8 mouse cellular contexts compared by ENCODE assay signal in the genomic region with DNA sequence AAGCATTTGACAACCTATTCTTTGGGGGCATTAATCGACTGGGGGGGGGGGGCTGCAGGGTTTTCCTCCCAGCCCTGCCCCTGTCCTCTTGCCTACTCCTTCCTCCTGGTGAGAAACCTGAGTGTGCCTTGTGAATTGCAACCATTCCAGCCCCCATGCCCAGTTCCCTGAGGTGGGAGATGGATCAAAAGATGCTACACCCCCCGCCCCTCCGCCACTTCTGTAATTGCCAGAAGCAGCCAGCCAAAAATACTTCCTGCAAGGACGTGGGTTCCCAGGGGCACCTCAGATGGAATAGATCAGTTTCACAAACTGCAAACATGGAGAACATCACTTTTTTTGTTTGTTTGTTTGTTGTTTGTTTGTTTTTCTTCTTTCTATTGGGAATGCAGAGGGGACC.
A peak's percentile ranks its signal among the peaks of the same experiment; 100 is the strongest.
DNase-seq lines count a peak whose midpoint lies in the region; ATAC-seq lines count a peak whose summit lies in the region.

No protein-coding gene starts in this region.

- H3K27me3 ChIP-seq in kidney, embryonic 14.5 days (ENCODE audit: control insufficient read depth, insufficient read depth, low read length), result no peaks in the 10 kb centered on the region
- H3K27me3 ChIP-seq in embryonic facial prominence, embryonic 15.5 days, result no peaks in the 10 kb centered on the region
- H3K27me3 ChIP-seq in hindbrain, embryonic 16.5 days (replicated peaks; ENCODE audit: control insufficient read depth, insufficient read depth, low read length), result no peaks in the 10 kb centered on the region
- H3K27me3 ChIP-seq in neural tube, embryonic 12.5 days (replicated peaks), result no peaks in the 10 kb centered on the region

- peak overlapping the region; percentile 20 for H3K4me3 ChIP-seq in kidney, embryonic 14.5 days (ENCODE audit: low read length)
- H3K4me3 ChIP-seq in embryonic facial prominence, embryonic 15.5 days (replicated peaks), result peak overlapping the region; percentile 41
- peak overlapping the region; percentile 31 for H3K4me3 ChIP-seq in hindbrain, embryonic 16.5 days (ENCODE audit: low read length)
- H3K4me3 ChIP-seq in neural tube, embryonic 12.5 days, result no peak overlapping the region

- 0 out of 2 replicates have a peak, but pooled peaks have one; percentile 41 for ATAC-seq in kidney, embryonic 14.5 days (ENCODE audit: low FRiP score, low TSS enrichment)
- no peak for ATAC-seq in embryonic facial prominence, embryonic 15.5 days (ENCODE audit: insufficient number of reproducible peaks, low FRiP score, low TSS enrichment, low read depth)
- ATAC-seq in hindbrain, embryonic 16.5 days, result 0 out of 2 replicates have a peak, but pooled peaks have one; percentile 6
- no peak for ATAC-seq in neural tube, embryonic 12.5 days (ENCODE audit: low FRiP score, low read depth)

- no peak for DNase-seq in kidney, adult 9 months
- DNase-seq in cerebellum, adult 18-20 months, result no peak
- no peak for DNase-seq in cerebellum, adult 9-11 months
- no peak for DNase-seq in MN1 (ENCODE audit: low spot score)

- no peaks in the 10 kb centered on the region for H3K36me3 ChIP-seq in kidney, embryonic 14.5 days (ENCODE audit: control insufficient read depth, insufficient read depth, low read length)
- no peaks in the 10 kb centered on the region for H3K36me3 ChIP-seq in embryonic facial prominence, embryonic 15.5 days
- no peaks in the 10 kb centered on the region for H3K36me3 ChIP-seq in hindbrain, embryonic 16.5 days (ENCODE audit: control insufficient read depth, insufficient read depth, low read length)
- H3K36me3 ChIP-seq in neural tube, embryonic 12.5 days, result no peaks in the 10 kb centered on the region

- peaks cover 19% of the 10 kb centered on the region for H3K4me1 ChIP-seq in kidney, embryonic 14.5 days (ENCODE audit: control insufficient read depth, insufficient read depth, low read length)
- H3K4me1 ChIP-seq in embryonic facial prominence, embryonic 15.5 days, result peaks cover 42% of the 10 kb centered on the region
- H3K4me1 ChIP-seq in hindbrain, embryonic 16.5 days (ENCODE audit: control insufficient read depth, insufficient read depth, low read depth, low read length), result peaks cover 19% of the 10 kb centered on the region
- peaks cover 43% of the 10 kb centered on the region for H3K4me1 ChIP-seq in neural tube, embryonic 12.5 days

- H3K9ac ChIP-seq in kidney, embryonic 14.5 days (ENCODE audit: low read depth, low read length), result no peak overlapping the region
- no peak overlapping the region for H3K9ac ChIP-seq in embryonic facial prominence, embryonic 15.5 days
- peak overlapping the region; percentile 35; the same call in 1 of the 2 replicates for H3K9ac ChIP-seq in hindbrain, embryonic 16.5 days (ENCODE audit: low read depth, low read length)
- H3K9ac ChIP-seq in neural tube, embryonic 12.5 days, result no peak overlapping the region

- 0 out of 2 replicates have a peak overlapping the region, but pooled peaks have one; percentile 8 for H3K27ac ChIP-seq in kidney, embryonic 14.5 days (ENCODE audit: low read depth, low read length)
- H3K27ac ChIP-seq in embryonic facial prominence, embryonic 15.5 days (replicated peaks), result peak overlapping the region; percentile 91
- H3K27ac ChIP-seq in hindbrain, embryonic 16.5 days (ENCODE audit: low read depth, low read length), result peak overlapping the region; percentile 74; the same call in 1 of the 2 replicates
- H3K27ac ChIP-seq in neural tube, embryonic 12.5 days, result peak overlapping the region; percentile 5

- H3K9me3 ChIP-seq in kidney, embryonic 14.5 days (ENCODE audit: control insufficient read depth, low read length), result no peaks in the 10 kb centered on the region
- no peaks in the 10 kb centered on the region for H3K9me3 ChIP-seq in embryonic facial prominence, embryonic 15.5 days (replicated peaks)
- no peaks in the 10 kb centered on the region for H3K9me3 ChIP-seq in hindbrain, embryonic 16.5 days (ENCODE audit: control insufficient read depth, low read length)
- no peaks in the 10 kb centered on the region for H3K9me3 ChIP-seq in neural tube, embryonic 12.5 days

- peak overlapping the region; percentile 38 for H3K4me2 ChIP-seq in kidney, embryonic 14.5 days (replicated peaks; ENCODE audit: low read depth, low read length)
- peak overlapping the region; percentile 53 for H3K4me2 ChIP-seq in embryonic facial prominence, embryonic 15.5 days (replicated peaks)
- H3K4me2 ChIP-seq in hindbrain, embryonic 16.5 days (ENCODE audit: low read length), result peak overlapping the region; percentile 58
- H3K4me2 ChIP-seq in neural tube, embryonic 12.5 days (replicated peaks), result peak overlapping the region; percentile 57

- 38% methylated on average over 4 of the region's 4 CpGs for WGBS in kidney, embryonic 14.5 days
- WGBS in embryonic facial prominence, embryonic 15.5 days, result 6% methylated on average over 4 of the region's 4 CpGs
- WGBS in hindbrain, embryonic 16.5 days, result 21% methylated on average over 4 of the region's 4 CpGs
- 16% methylated on average over 4 of the region's 4 CpGs for WGBS in neural tube, embryonic 12.5 days

Comparison
In these comparisons a context has a peak if more than half of its experiments do, and no peak if none do; other contexts are left out.
1. ATAC-seq: peak in kidney, embryonic 14.5 days (single experiment) and hindbrain, embryonic 16.5 days (single experiment); none in embryonic facial prominence, embryonic 15.5 days (single experiment) and neural tube, embryonic 12.5 days (single experiment).
2. H3K27ac ChIP-seq: peak in every context shown above with its lines; median percentile 91 in embryonic facial prominence, embryonic 15.5 days; 74 in hindbrain, embryonic 16.5 days; 8 in kidney, embryonic 14.5 days; 5 in neural tube, embryonic 12.5 days.
3. Peak in every context shown above with its lines, with median percentiles within 50 percentile points of each other: H3K4me2 ChIP-seq.